Mouse (Mus musculus) heart, embryonic 13.5 days (tissue): ENCODE results near the gene Parp12. TPM values are rescaled to one million over a fixed set of nuclear protein-coding genes. Genes with fewer than 3 reads are reported as not detected.

Experiments
- ATAC-seq: fragments of 200-750 bp; cut with Nextera tagmentation; 2 replicates; pipeline ENCODE4 v1.8.0; 2017; ENCODE audit warnings: moderate TSS enrichment; ENCODE audit not compliant: insufficient number of reproducible peaks, low FRiP score, low TSS enrichment; ENCODE audit errors: extremely low read depth
- H3K27ac ChIP-seq: fragments of 300-500 bp; sonication (generic); replicated peaks from 2 replicates; pipeline ENCODE4 v1.5.1; 2015; ENCODE audit warnings: moderate library complexity, mild to moderate bottlenecking, inconsistent platforms
- H3K27me3 ChIP-seq: fragments of 300-500 bp; sonication (generic); replicated peaks from 2 replicates; pipeline ENCODE4 v1.6.1; 2015; ENCODE audit warnings: mild to moderate bottlenecking, inconsistent platforms
- H3K36me3 ChIP-seq: fragments of 300-500 bp; sonication (generic); 2 replicates; pipeline ENCODE4 v1.6.1; 2015; ENCODE audit warnings: mild to moderate bottlenecking, inconsistent platforms
- H3K4me1 ChIP-seq: fragments of 300-500 bp; sonication (generic); 2 replicates; pipeline ENCODE4 v1.6.1; 2015; ENCODE audit warnings: inconsistent platforms
- H3K4me2 ChIP-seq: fragments of 300-500 bp; sonication (generic); 2 replicates; pipeline ENCODE4 v1.6.1; 2015; ENCODE audit warnings: inconsistent platforms, mild to moderate bottlenecking, moderate library complexity
- H3K4me3 ChIP-seq: fragments of 300-500 bp; sonication (generic); 2 replicates; pipeline ENCODE4 v1.5.1; 2015; ENCODE audit warnings: moderate library complexity, mild to moderate bottlenecking, inconsistent platforms
- H3K9ac ChIP-seq: fragments of 300-500 bp; sonication (generic); 2 replicates; pipeline ENCODE4 v1.6.1; 2015; ENCODE audit warnings: inconsistent platforms, mild to moderate bottlenecking, moderate library complexity
- H3K9me3 ChIP-seq: fragments of 300-500 bp; sonication (generic); 2 replicates; pipeline ENCODE4 v1.6.1; 2016; ENCODE audit warnings: inconsistent platforms
- WGBS: fragments of 180-500 bp; shearing (Covaris S2); methylation state at CpG from one replicate; pipeline ENCODE4 v1.1.7; 2015; ENCODE audit warnings: mixed read lengths; 5-methylcytosine and 5-hydroxymethylcytosine counted together
- polyA plus RNA-seq: library from polyadenylated mRNA; unstranded; fragments of >200 nt; fragmentation: Nextera tagmentation; extraction: Ambion mirVana; gene quantifications from 2 replicates; pipeline ENCODE4 v1.2.1, GENCODE M21; 2015

Parp12 gene
- polyA plus RNA-seq, 1 experiment from 2014 or later, result 9.0 TPM

GRCm38 (mm10) chr6:39058389-39058788 is 59.8 kb downstream of the Parp12 start:
- Histone ChIP-seq H3K4me1 (peaks cover 37% of the 10 kb centered on the region), H3K4me2 (no peak overlapping the region), H3K27ac (no peak overlapping the region), H3K36me3 (no peaks in the 10 kb centered on the region), H3K4me3 (no peak overlapping the region), H3K9ac (no peak overlapping the region), H3K9me3 (no peaks in the 10 kb centered on the region), H3K27me3 (no peaks in the 10 kb centered on the region)
- 70% methylated on average over 3 of the region's 3 CpGs for WGBS
- ATAC-seq, result no peak

- WGBS, result 94% methylated on average over 1 of the region's 1 CpGs
- Histone ChIP-seq H3K36me3 (no peaks in the 10 kb centered on the region), H3K9ac (no peak overlapping the region), H3K4me1 (peaks cover 40% of the 10 kb centered on the region), H3K27ac (no peak overlapping the region), H3K4me2 (no peak overlapping the region), H3K9me3 (no peaks in the 10 kb centered on the region), H3K27me3 (no peaks in the 10 kb centered on the region), H3K4me3 (no peak overlapping the region)
- no peak for ATAC-seq
These were observed 61.0 kb downstream of the Parp12 start for GRCm38 (mm10) chr6:39057161-39057560.

GRCm38 (mm10) chr6:39055831-39056261 is 62.3 kb downstream of the Parp12 start:
- peaks cover 36% of the 10 kb centered on the region for H3K4me1 ChIP-seq
- no peaks in the 10 kb centered on the region for H3K27me3 ChIP-seq
- 0 out of 2 replicates have a peak overlapping the region, but pooled peaks have one; percentile 3 for H3K27ac ChIP-seq
- peak overlapping the region; percentile 25; the same call in 1 of the 2 replicates for H3K9ac ChIP-seq
- no peak for ATAC-seq
- peak overlapping the region; percentile 49 for H3K4me2 ChIP-seq
- no peaks in the 10 kb centered on the region for H3K36me3 ChIP-seq
- H3K4me3 ChIP-seq, result peak overlapping the region; percentile 24; the same call in 1 of the 2 replicates
- 52% methylated on average over 7 of the region's 7 CpGs for WGBS
- H3K9me3 ChIP-seq, result no peaks in the 10 kb centered on the region

- Histone ChIP-seq H3K4me3 (no peak overlapping the region), H3K9ac (no peak overlapping the region), H3K9me3 (no peaks in the 10 kb centered on the region), H3K4me1 (peaks cover 27% of the 10 kb centered on the region), H3K4me2 (no peak overlapping the region), H3K27me3 (no peaks in the 10 kb centered on the region), H3K27ac (no peak overlapping the region), H3K36me3 (no peaks in the 10 kb centered on the region)
- WGBS, result 81% methylated on average over 6 of the region's 6 CpGs
- no peak for ATAC-seq
These were observed 63.2 kb downstream of the Parp12 start for GRCm38 (mm10) chr6:39054878-39055508.

- peaks cover 22% of the 10 kb centered on the region for H3K4me1 ChIP-seq
- no peak overlapping the region for H3K9ac ChIP-seq
- H3K4me2 ChIP-seq, result no peak overlapping the region
- ATAC-seq, result no peak
- no peak overlapping the region for H3K4me3 ChIP-seq
- H3K9me3 ChIP-seq, result no peaks in the 10 kb centered on the region
- 0 out of 2 replicates have a peak, but pooled peaks cover under 1% of the 10 kb centered on the region for H3K27me3 ChIP-seq
- H3K27ac ChIP-seq, result no peak overlapping the region
- WGBS, result 87% methylated on average over 13 of the region's 13 CpGs
- H3K36me3 ChIP-seq, result no peaks in the 10 kb centered on the region
These were observed 63.8 kb downstream of the Parp12 start for GRCm38 (mm10) chr6:39054206-39054864.

- H3K27ac ChIP-seq, result no peak overlapping the region
- H3K4me3 ChIP-seq, result no peak overlapping the region
- peaks cover 12% of the 10 kb centered on the region; the same call in 1 of the 2 replicates for H3K27me3 ChIP-seq
- peaks cover 23% of the 10 kb centered on the region for H3K4me1 ChIP-seq
- no peaks in the 10 kb centered on the region for H3K9me3 ChIP-seq
- ATAC-seq, result no peak
- H3K36me3 ChIP-seq, result no peaks in the 10 kb centered on the region
- no peak overlapping the region for H3K9ac ChIP-seq
- no peak overlapping the region for H3K4me2 ChIP-seq
- 81% methylated on average over 4 of the region's 4 CpGs for WGBS
These were observed 65.5 kb downstream of the Parp12 start for GRCm38 (mm10) chr6:39052636-39053035.

- no peak for ATAC-seq
- Histone ChIP-seq H3K9me3 (no peaks in the 10 kb centered on the region), H3K4me2 (no peak overlapping the region), H3K27ac (no peak overlapping the region), H3K27me3 (peaks cover 12% of the 10 kb centered on the region; the same call in 1 of the 2 replicates), H3K36me3 (no peaks in the 10 kb centered on the region), H3K9ac (no peak overlapping the region), H3K4me3 (no peak overlapping the region), H3K4me1 (peaks cover 23% of the 10 kb centered on the region)
- WGBS, result 52% methylated on average over 9 of the region's 9 CpGs
These were observed 66.2 kb downstream of the Parp12 start for GRCm38 (mm10) chr6:39051799-39052556.

GRCm38 (mm10) chr6:39050836-39051235 is 67.3 kb downstream of the Parp12 start:
- H3K4me3 ChIP-seq, result no peak overlapping the region
- H3K9me3 ChIP-seq, result no peaks in the 10 kb centered on the region
- peaks cover 18% of the 10 kb centered on the region for H3K4me1 ChIP-seq
- H3K27ac ChIP-seq, result no peak overlapping the region
- no peak for ATAC-seq
- H3K9ac ChIP-seq, result no peak overlapping the region
- H3K36me3 ChIP-seq, result no peaks in the 10 kb centered on the region
- H3K27me3 ChIP-seq, result peaks cover 12% of the 10 kb centered on the region; the same call in 1 of the 2 replicates
- 52% methylated on average over 6 of the region's 6 CpGs for WGBS
- no peak overlapping the region for H3K4me2 ChIP-seq

GRCm38 (mm10) chr6:39049141-39049540 is 69.0 kb downstream of the Parp12 start:
- no peak overlapping the region for H3K4me2 ChIP-seq
- H3K27ac ChIP-seq, result no peak overlapping the region
- peaks cover 12% of the 10 kb centered on the region; the same call in 1 of the 2 replicates for H3K27me3 ChIP-seq
- no peak overlapping the region for H3K9ac ChIP-seq
- 41% methylated on average over 5 of the region's 5 CpGs for WGBS
- no peak for ATAC-seq
- no peaks in the 10 kb centered on the region for H3K9me3 ChIP-seq
- no peak overlapping the region for H3K4me3 ChIP-seq
- peaks cover 12% of the 10 kb centered on the region for H3K4me1 ChIP-seq
- no peaks in the 10 kb centered on the region for H3K36me3 ChIP-seq

GRCm38 (mm10) chr6:39040451-39040850 is 77.7 kb downstream of the Parp12 start:
- Histone ChIP-seq H3K4me3 (no peak overlapping the region), H3K27ac (no peak overlapping the region), H3K4me1 (no peaks in the 10 kb centered on the region), H3K27me3 (no peaks in the 10 kb centered on the region), H3K36me3 (no peaks in the 10 kb centered on the region), H3K9me3 (no peaks in the 10 kb centered on the region), H3K9ac (no peak overlapping the region), H3K4me2 (no peak overlapping the region)
- 67% methylated on average over 9 of the region's 9 CpGs for WGBS
- ATAC-seq, result no peak
